Mouse (Mus musculus): Measurements from ENCODE around the gene Ccdc170. TPM values are rescaled to one million over a fixed set of nuclear protein-coding genes. Genes with fewer than 3 reads are reported as not detected.
"Not testable (repeated sequence)": the region's sequence is repeated elsewhere in the genome, so short reads cannot be mapped to it uniquely, and the experiment has no call there.

Ccdc170 gene
- polyA plus RNA-seq (2015; fragmentation: Nextera tagmentation; extraction: Ambion mirVana), result not detected in 2 replicates

GRCm38 (mm10) chr10:4482355-4482754 is at the start of gene Ccdc170:
Gene Ccdc170, plus strand, starts transcription at chr10:4482502.
- H3K9me3 ChIP-seq (ENCODE audit: control insufficient read depth, low read length), result no peaks in the 10 kb centered on the region
- no peak within 1 kb of the TSS for H3K9ac ChIP-seq (ENCODE audit: low read depth, low read length)
- no peak for ATAC-seq
- H3K27ac ChIP-seq (ENCODE audit: low read length), result no peak within 1 kb of the TSS
- H3K4me3 ChIP-seq (ENCODE audit: low read length), result no peak within 1 kb of the TSS
- 33% methylated on average over 11 of the region's 11 CpGs for WGBS
- no peaks in the 10 kb centered on the region for H3K36me3 ChIP-seq (ENCODE audit: control insufficient read depth, insufficient read depth, low read length)
- H3K4me2 ChIP-seq (ENCODE audit: low read depth, low read length), result no peak within 1 kb of the TSS
- H3K27me3 ChIP-seq (replicated peaks; ENCODE audit: control insufficient read depth, insufficient read depth, low read length), result no peaks in the 10 kb centered on the region
- H3K4me1 ChIP-seq (ENCODE audit: control insufficient read depth, insufficient read depth, low read length), result 0 out of 2 replicates have a peak, but pooled peaks cover 6% of the 10 kb centered on the region

- H3K4me1 ChIP-seq (ENCODE audit: control insufficient read depth, insufficient read depth, low read length), result peaks cover 9% of the 10 kb centered on the region
- peak overlapping the region; percentile 58 for H3K4me2 ChIP-seq (ENCODE audit: low read depth, low read length)
- WGBS, result 8% methylated on average over 19 of the region's 19 CpGs
- H3K9me3 ChIP-seq (ENCODE audit: control insufficient read depth, low read length), result no peaks in the 10 kb centered on the region
- no peaks in the 10 kb centered on the region for H3K36me3 ChIP-seq (ENCODE audit: control insufficient read depth, insufficient read depth, low read length)
- H3K4me3 ChIP-seq (ENCODE audit: low read length), result peak overlapping the region; percentile 73
- no peaks in the 10 kb centered on the region for H3K27me3 ChIP-seq (replicated peaks; ENCODE audit: control insufficient read depth, insufficient read depth, low read length)
- no peak for ATAC-seq
- peak overlapping the region; percentile 82 for H3K9ac ChIP-seq (ENCODE audit: low read depth, low read length)
- H3K27ac ChIP-seq (ENCODE audit: low read length), result peak overlapping the region; percentile 89
Measured at GRCm38 (mm10) chr10:4432996-4433755, 49.1 kb upstream of the Ccdc170 start.

- H3K4me2 ChIP-seq (ENCODE audit: low read depth, low read length), result 0 out of 2 replicates have a peak overlapping the region, but pooled peaks have one; percentile 58
- not testable (repeated sequence) for ATAC-seq; H3K9ac ChIP-seq (ENCODE audit: low read depth, low read length); H3K27me3 ChIP-seq (replicated peaks; ENCODE audit: control insufficient read depth, insufficient read depth, low read length); H3K27ac ChIP-seq (ENCODE audit: low read length); H3K4me3 ChIP-seq (ENCODE audit: low read length); H3K9me3 ChIP-seq (ENCODE audit: control insufficient read depth, low read length); H3K4me1 ChIP-seq (ENCODE audit: control insufficient read depth, insufficient read depth, low read length); H3K36me3 ChIP-seq (ENCODE audit: control insufficient read depth, insufficient read depth, low read length)
- 89% methylated on average over 2 of the region's 2 CpGs for WGBS
Measured at GRCm38 (mm10) chr10:4433871-4434270, 48.4 kb upstream of the Ccdc170 start.

GRCm38 (mm10) chr10:4435416-4435815 is 46.9 kb upstream of the Ccdc170 start:
- no peaks in the 10 kb centered on the region for H3K27me3 ChIP-seq (replicated peaks; ENCODE audit: control insufficient read depth, insufficient read depth, low read length)
- H3K9ac ChIP-seq (ENCODE audit: low read depth, low read length), result no peak overlapping the region
- no peak overlapping the region for H3K27ac ChIP-seq (ENCODE audit: low read length)
- WGBS, result 90% methylated on average over 3 of the region's 3 CpGs
- H3K9me3 ChIP-seq (ENCODE audit: control insufficient read depth, low read length), result no peaks in the 10 kb centered on the region
- no peak overlapping the region for H3K4me3 ChIP-seq (ENCODE audit: low read length)
- ATAC-seq, result no peak
- no peak overlapping the region for H3K4me2 ChIP-seq (ENCODE audit: low read depth, low read length)
- H3K36me3 ChIP-seq (ENCODE audit: control insufficient read depth, insufficient read depth, low read length), result peaks cover 6% of the 10 kb centered on the region
- peaks cover 9% of the 10 kb centered on the region for H3K4me1 ChIP-seq (ENCODE audit: control insufficient read depth, insufficient read depth, low read length)

- H3K4me3 ChIP-seq (ENCODE audit: low read length), result no peak overlapping the region
- ATAC-seq, result no peak
- H3K4me2 ChIP-seq (ENCODE audit: low read depth, low read length), result no peak overlapping the region
- no peak overlapping the region for H3K9ac ChIP-seq (ENCODE audit: low read depth, low read length)
- WGBS, result 78% methylated on average over 4 of the region's 4 CpGs
- no peak overlapping the region for H3K27ac ChIP-seq (ENCODE audit: low read length)
- H3K4me1 ChIP-seq (ENCODE audit: control insufficient read depth, insufficient read depth, low read length), result no peaks in the 10 kb centered on the region
- H3K36me3 ChIP-seq (ENCODE audit: control insufficient read depth, insufficient read depth, low read length), result 0 out of 2 replicates have a peak, but pooled peaks cover 4% of the 10 kb centered on the region
- no peaks in the 10 kb centered on the region for H3K9me3 ChIP-seq (ENCODE audit: control insufficient read depth, low read length)
- H3K27me3 ChIP-seq (replicated peaks; ENCODE audit: control insufficient read depth, insufficient read depth, low read length), result no peaks in the 10 kb centered on the region
Measured at GRCm38 (mm10) chr10:4456409-4456808, 25.9 kb upstream of the Ccdc170 start.

GRCm38 (mm10) chr10:4460201-4460600 is 22.1 kb upstream of the Ccdc170 start:
- H3K4me1 ChIP-seq (ENCODE audit: control insufficient read depth, insufficient read depth, low read length), result no peaks in the 10 kb centered on the region
- H3K9ac ChIP-seq (ENCODE audit: low read depth, low read length), result no peak overlapping the region
- H3K27ac ChIP-seq (ENCODE audit: low read length), result no peak overlapping the region
- H3K4me3 ChIP-seq (ENCODE audit: low read length), result no peak overlapping the region
- ATAC-seq, result no peak
- H3K27me3 ChIP-seq (replicated peaks; ENCODE audit: control insufficient read depth, insufficient read depth, low read length), result no peaks in the 10 kb centered on the region
- 0 out of 2 replicates have a peak, but pooled peaks cover 4% of the 10 kb centered on the region for H3K36me3 ChIP-seq (ENCODE audit: control insufficient read depth, insufficient read depth, low read length)
- H3K9me3 ChIP-seq (ENCODE audit: control insufficient read depth, low read length), result no peaks in the 10 kb centered on the region
- WGBS, result 96% methylated on average over 2 of the region's 2 CpGs
- H3K4me2 ChIP-seq (ENCODE audit: low read depth, low read length), result no peak overlapping the region

GRCm38 (mm10) chr10:4465799-4466198 is 16.5 kb upstream of the Ccdc170 start:
- WGBS, result 78% methylated on average over 7 of the region's 7 CpGs
- no peak for ATAC-seq

GRCm38 (mm10) chr10:4469406-4469805 is 12.9 kb upstream of the Ccdc170 start:
- Histone ChIP-seq H3K4me1 (ENCODE audit: control insufficient read depth, insufficient read depth, low read length) (no peaks in the 10 kb centered on the region), H3K4me2 (ENCODE audit: low read depth, low read length) (no peak overlapping the region), H3K9ac (ENCODE audit: low read depth, low read length) (no peak overlapping the region), H3K27ac (ENCODE audit: low read length) (no peak overlapping the region), H3K4me3 (ENCODE audit: low read length) (no peak overlapping the region), H3K36me3 (ENCODE audit: control insufficient read depth, insufficient read depth, low read length) (no peaks in the 10 kb centered on the region), H3K27me3 (replicated peaks; ENCODE audit: control insufficient read depth, insufficient read depth, low read length) (no peaks in the 10 kb centered on the region), H3K9me3 (ENCODE audit: control insufficient read depth, low read length) (no peaks in the 10 kb centered on the region)
- 64% methylated on average over 3 of the region's 3 CpGs for WGBS
- ATAC-seq, result no peak

More at GRCm38 (mm10) chr10:4465799-4466198, 16.5 kb upstream of the Ccdc170 start:
- Histone ChIP-seq H3K27ac (ENCODE audit: low read length) (no peak overlapping the region), H3K9ac (ENCODE audit: low read depth, low read length) (no peak overlapping the region), H3K4me3 (ENCODE audit: low read length) (no peak overlapping the region), H3K4me2 (ENCODE audit: low read depth, low read length) (no peak overlapping the region), H3K4me1 (ENCODE audit: control insufficient read depth, insufficient read depth, low read length) (no peaks in the 10 kb centered on the region), H3K36me3 (ENCODE audit: control insufficient read depth, insufficient read depth, low read length) (no peaks in the 10 kb centered on the region), H3K9me3 (ENCODE audit: control insufficient read depth, low read length) (no peaks in the 10 kb centered on the region), H3K27me3 (replicated peaks; ENCODE audit: control insufficient read depth, insufficient read depth, low read length) (no peaks in the 10 kb centered on the region)

- WGBS, result 57% methylated on average over 11 of the region's 11 CpGs
- Histone ChIP-seq H3K36me3 (ENCODE audit: control insufficient read depth, insufficient read depth, low read length) (no peaks in the 10 kb centered on the region), H3K4me3 (ENCODE audit: low read length) (no peak overlapping the region), H3K4me1 (ENCODE audit: control insufficient read depth, insufficient read depth, low read length) (no peaks in the 10 kb centered on the region), H3K27me3 (replicated peaks; ENCODE audit: control insufficient read depth, insufficient read depth, low read length) (no peaks in the 10 kb centered on the region), H3K9me3 (ENCODE audit: control insufficient read depth, low read length) (no peaks in the 10 kb centered on the region), H3K27ac (ENCODE audit: low read length) (no peak overlapping the region), H3K4me2 (ENCODE audit: low read depth, low read length) (no peak overlapping the region), H3K9ac (ENCODE audit: low read depth, low read length) (no peak overlapping the region)
- peak; percentile 55 for ATAC-seq
Measured at GRCm38 (mm10) chr10:4473591-4473993, 8.7 kb upstream of the Ccdc170 start.

Data from intestine, embryonic 16.5 days (tissue).